7 mouse cellular contexts compared by ENCODE assay signal in the genomic region with DNA sequence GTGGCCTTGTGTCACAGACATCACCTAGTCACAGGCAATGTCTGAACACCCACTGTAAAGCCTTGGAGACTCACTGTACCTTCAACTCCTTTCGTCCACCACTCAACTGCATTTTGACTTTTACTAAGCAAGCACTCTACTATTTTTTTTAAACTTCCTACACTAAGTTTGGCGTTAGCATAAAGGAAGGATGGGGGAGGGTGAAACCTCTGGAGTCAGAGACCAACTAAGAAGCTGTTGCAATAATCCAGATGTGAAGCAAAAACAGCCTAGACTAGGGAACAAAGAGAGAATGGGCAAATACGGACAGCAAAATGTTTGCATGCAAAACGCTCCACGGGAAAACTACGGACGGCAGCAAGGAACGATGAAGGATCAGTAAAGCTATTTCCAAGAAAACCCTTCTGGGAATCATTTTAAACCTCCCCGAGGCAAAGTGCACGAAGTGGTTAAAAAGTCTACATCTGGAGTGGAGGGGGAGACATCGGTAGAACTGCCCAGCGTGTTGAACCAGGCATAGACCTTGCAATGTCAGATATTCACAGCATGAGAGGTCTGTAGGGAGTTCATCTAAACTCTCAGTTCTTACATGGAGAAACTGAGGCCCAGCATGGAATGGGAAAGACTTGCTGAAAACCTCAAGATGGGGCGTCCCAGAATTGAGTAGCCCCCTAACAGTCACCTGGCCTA. TPM values are rescaled to one million over a fixed set of nuclear protein-coding genes. Genes with fewer than 3 reads are reported as not detected.
DNase-seq lines count a peak whose midpoint lies in the region; ATAC-seq and TF ChIP-seq lines count a peak whose summit lies in the region.

No protein-coding gene starts in this region.

- peaks cover 2% of the 10 kb centered on the region; the same call in 1 of the 2 replicates for H3K36me3 ChIP-seq in spleen, adult 2 months (ENCODE audit: control insufficient read depth, insufficient read depth, low read length)
- H3K36me3 ChIP-seq in embryonic facial prominence, embryonic 14.5 days (ENCODE audit: control insufficient read depth, insufficient read depth, low read length) = peaks cover 19% of the 10 kb centered on the region
- peaks cover 27% of the 10 kb centered on the region for H3K36me3 ChIP-seq in limb, embryonic 10.5 days
- H3K36me3 ChIP-seq in neural tube, embryonic 15.5 days = 0 out of 2 replicates have a peak, but pooled peaks cover 9% of the 10 kb centered on the region

- H3K9me3 ChIP-seq in embryonic facial prominence, embryonic 14.5 days (ENCODE audit: control insufficient read depth, low read length) = no peaks in the 10 kb centered on the region
- H3K9me3 ChIP-seq in limb, embryonic 10.5 days (replicated peaks) = no peaks in the 10 kb centered on the region
- H3K9me3 ChIP-seq in neural tube, embryonic 15.5 days (replicated peaks) = no peaks in the 10 kb centered on the region

- TF ChIP-seq CTCF in spleen, adult 2 months (IDR thresholded peaks at IDR 0.05; ENCODE audit: extremely low read depth, insufficient read depth, insufficient read length, insufficient replicate concordance) = no peak

- H3K27me3 ChIP-seq in spleen, adult 2 months (ENCODE audit: control insufficient read depth, insufficient read depth, low read length) = no peaks in the 10 kb centered on the region
- H3K27me3 ChIP-seq in embryonic facial prominence, embryonic 14.5 days (replicated peaks; ENCODE audit: control insufficient read depth, insufficient read depth, low read length) = no peaks in the 10 kb centered on the region
- H3K27me3 ChIP-seq in limb, embryonic 10.5 days (ENCODE audit: low read depth, poor library complexity, severe bottlenecking) = no peaks in the 10 kb centered on the region
- H3K27me3 ChIP-seq in neural tube, embryonic 15.5 days (replicated peaks) = no peaks in the 10 kb centered on the region

- WGBS in spleen, adult 2 months = 4% methylated on average over 13 of the region's 13 CpGs
- WGBS in embryonic facial prominence, embryonic 14.5 days = 4% methylated on average over 12 of the region's 13 CpGs
- 12% methylated on average over 13 of the region's 13 CpGs for WGBS in limb, embryonic 10.5 days
- 8% methylated on average over 13 of the region's 13 CpGs for WGBS in neural tube, embryonic 15.5 days

- peak overlapping the region; percentile 100 for H3K4me3 ChIP-seq in spleen, adult 2 months (ENCODE audit: extremely low read depth, insufficient read depth, insufficient read length)
- H3K4me3 ChIP-seq in embryonic facial prominence, embryonic 14.5 days (ENCODE audit: low read depth, low read length) = peak overlapping the region; percentile 89
- peak overlapping the region; percentile 96 for H3K4me3 ChIP-seq in limb, embryonic 10.5 days
- peak overlapping the region; percentile 89 for H3K4me3 ChIP-seq in neural tube, embryonic 15.5 days (replicated peaks)

- no peaks in the 10 kb centered on the region; the same call in 1 of the 2 replicates for H3K4me1 ChIP-seq in spleen, adult 2 months (ENCODE audit: control insufficient read depth, insufficient read depth, insufficient read length)
- peaks cover 17% of the 10 kb centered on the region for H3K4me1 ChIP-seq in embryonic facial prominence, embryonic 14.5 days (ENCODE audit: control insufficient read depth, insufficient read depth, low read length)
- peaks cover 29% of the 10 kb centered on the region for H3K4me1 ChIP-seq in limb, embryonic 10.5 days
- peaks cover 43% of the 10 kb centered on the region for H3K4me1 ChIP-seq in neural tube, embryonic 15.5 days

- DNase-seq in spleen, adult 2 months (ENCODE audit: low read depth in 1 of 2, low spot score in 2 of 2) = no peak
- DNase-seq in spleen, adult 12 weeks (ENCODE audit: low spot score) = no peak
- DNase-seq in embryonic facial prominence, embryonic 14.5 days (ENCODE audit: low spot score) = peak; percentile 44
- DNase-seq in limb, embryonic 10.5 days (ENCODE audit: low spot score) = no peak
- DNase-seq in spleen, adult 18-20 months = no peak
- DNase-seq in gastrocnemius, adult 18-20 months (ENCODE audit: low spot score) = no peak

- peak overlapping the region; percentile 80 for H3K4me2 ChIP-seq in embryonic facial prominence, embryonic 14.5 days (ENCODE audit: low read depth, low read length)
- peak overlapping the region; percentile 77 for H3K4me2 ChIP-seq in neural tube, embryonic 15.5 days

- peak overlapping the region; percentile 33 for H3K27ac ChIP-seq in spleen, adult 2 months (ENCODE audit: insufficient read depth, low read length)
- peak overlapping the region; percentile 53 for H3K27ac ChIP-seq in embryonic facial prominence, embryonic 14.5 days (replicated peaks; ENCODE audit: low read depth, low read length)
- peak overlapping the region; percentile 91 for H3K27ac ChIP-seq in limb, embryonic 10.5 days
- peak overlapping the region; percentile 75 for H3K27ac ChIP-seq in neural tube, embryonic 15.5 days (replicated peaks)

- H3K9ac ChIP-seq in embryonic facial prominence, embryonic 14.5 days (ENCODE audit: low read depth, low read length) = peak overlapping the region; percentile 95
- H3K9ac ChIP-seq in neural tube, embryonic 15.5 days (replicated peaks) = peak overlapping the region; percentile 92

- ATAC-seq in embryonic facial prominence, embryonic 14.5 days (ENCODE audit: low read depth) = no peak
- ATAC-seq in neural tube, embryonic 15.5 days (ENCODE audit: low FRiP score) = peak; percentile 5; the same call in 1 of the 2 replicates

- no peak for TF ChIP-seq POLR2A in spleen, adult 2 months (IDR thresholded peaks at IDR 0.05; ENCODE audit: low read depth, low read length)

RNA-seq across cellular contexts. Expression of gene Zbtb34, which starts 0.9 kb away (rescaled TPM):
- 6.5 and 7.8 TPM in 2 replicates for polyA plus RNA-seq in spleen, adult 2 months (2012; rRNA removed)
- polyA plus RNA-seq in embryonic facial prominence, embryonic 14.5 days (2014; fragmentation: Nextera tagmentation; extraction: Ambion mirVana) = 7.3 and 9.6 TPM in 2 replicates
- polyA plus RNA-seq in limb, embryonic 10.5 days (2016; fragmentation: Nextera tagmentation; extraction: Ambion mirVana) = 7.1 and 8.6 TPM in 2 replicates
- 6.8 and 7.0 TPM in 2 replicates for polyA plus RNA-seq in neural tube, embryonic 15.5 days (2015; fragmentation: Nextera tagmentation; extraction: Ambion mirVana)
- 1 to 10 TPM; 2.9 to 3.0 TPM for total RNA-seq in gastrocnemius, adult 18-20 months (2021)

RNA-seq across cellular contexts. Expression of gene Zbtb43, which starts 38.1 kb away (rescaled TPM):
- polyA plus RNA-seq in spleen, adult 2 months (2012; rRNA removed) = 5.6 and 5.9 TPM in 2 replicates
- polyA plus RNA-seq in embryonic facial prominence, embryonic 14.5 days (2014; fragmentation: Nextera tagmentation; extraction: Ambion mirVana) = 16.5 and 18.2 TPM in 2 replicates
- polyA plus RNA-seq in limb, embryonic 10.5 days (2016; fragmentation: Nextera tagmentation; extraction: Ambion mirVana) = 19.3 and 19.9 TPM in 2 replicates
- 20.4 and 21.9 TPM in 2 replicates for polyA plus RNA-seq in neural tube, embryonic 15.5 days (2015; fragmentation: Nextera tagmentation; extraction: Ambion mirVana)
- total RNA-seq in gastrocnemius, adult 18-20 months (2021) = 10 to 100 TPM; 10.3 to 12.7 TPM

RNA-seq across cellular contexts. Expression of gene Ralgps1, which starts 58.9 kb away (rescaled TPM):
- polyA plus RNA-seq in spleen, adult 2 months (2012; rRNA removed) = 4.5 and 4.8 TPM in 2 replicates
- polyA plus RNA-seq in embryonic facial prominence, embryonic 14.5 days (2014; fragmentation: Nextera tagmentation; extraction: Ambion mirVana) = 3.6 and 4.2 TPM in 2 replicates
- polyA plus RNA-seq in limb, embryonic 10.5 days (2016; fragmentation: Nextera tagmentation; extraction: Ambion mirVana) = 2.4 and 3.8 TPM in 2 replicates
- polyA plus RNA-seq in neural tube, embryonic 15.5 days (2015; fragmentation: Nextera tagmentation; extraction: Ambion mirVana) = 31.6 and 34.9 TPM in 2 replicates
- 1 to 10 TPM; 2.0 to 3.3 TPM for total RNA-seq in gastrocnemius, adult 18-20 months (2021)

Comparison
In these comparisons a context has a peak if more than half of its experiments do, and no peak if none do; other contexts are left out.
1. H3K27ac ChIP-seq: peak in every context shown above with its lines; median percentile 91 in limb, embryonic 10.5 days; 75 in neural tube, embryonic 15.5 days; 53 in embryonic facial prominence, embryonic 14.5 days; 33 in spleen, adult 2 months.